ENCODE assay signal across 21 mouse cellular contexts in the genomic region with DNA sequence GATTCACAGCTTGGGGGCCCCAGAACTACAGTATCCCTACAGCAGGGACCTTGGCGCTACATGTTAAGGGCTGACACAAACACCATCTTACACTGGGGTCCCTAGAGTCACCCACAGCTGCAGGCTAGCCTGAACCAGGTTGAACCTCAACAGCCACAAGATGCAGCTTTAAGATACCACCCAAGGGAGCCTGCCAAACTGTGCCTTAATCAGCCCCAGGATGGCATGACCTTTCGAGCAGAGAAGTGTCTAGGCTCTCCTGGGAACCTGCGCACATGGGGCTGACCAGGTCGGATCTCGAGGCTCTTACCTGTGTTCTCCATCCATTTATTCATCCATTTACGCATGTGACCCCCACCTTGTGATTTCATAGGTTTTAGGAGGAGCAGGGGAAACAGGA. TPM values are rescaled to one million over a fixed set of nuclear protein-coding genes. Genes with fewer than 3 reads are reported as not detected.
"Had no signal": no experiment of that assay in that cellular context is flagged by ENCODE, and none has a peak within 500 bp of the region (broad histone marks: within the 10 kb centered on the region; RNA-seq: fewer than 3 reads in every experiment).

No protein-coding gene starts in this region.

- DNase-seq: liver, postnatal 0 days; lung, adult 2 months; lung, postnatal 14 days; lung, postnatal 36 days; right cerebral cortex, postnatal 14 days; thymus, adult 2 months; thymus, postnatal 25 days; thymus, postnatal 4 days had no signal

- H3K27ac ChIP-seq: lung, embryonic 15.5 days; macrophage; midbrain, embryonic 13.5 days; midbrain, embryonic 15.5 days; neural tube, embryonic 12.5 days; stomach, embryonic 15.5 days; stomach, postnatal 0 days had no signal

- H3K4me3 ChIP-seq: lung, embryonic 15.5 days; midbrain, embryonic 13.5 days; midbrain, embryonic 15.5 days; neural tube, embryonic 12.5 days; stomach, embryonic 15.5 days had no signal

- H3K9me3 ChIP-seq: lung, embryonic 15.5 days; midbrain, embryonic 13.5 days; midbrain, embryonic 15.5 days; neural tube, embryonic 12.5 days; stomach, embryonic 15.5 days had no signal

- H3K27me3 ChIP-seq: lung, embryonic 15.5 days; midbrain, embryonic 15.5 days; stomach, embryonic 15.5 days had no signal

- H3K4me2 ChIP-seq: lung, embryonic 15.5 days; midbrain, embryonic 11.5 days; midbrain, embryonic 13.5 days; midbrain, embryonic 15.5 days; neural tube, embryonic 12.5 days; stomach, embryonic 15.5 days had no signal

- H3K4me1 ChIP-seq: lung, embryonic 15.5 days; midbrain, embryonic 13.5 days; midbrain, embryonic 15.5 days; neural tube, embryonic 12.5 days; stomach, embryonic 15.5 days had no signal

- H3K9ac ChIP-seq: liver, postnatal 0 days; lung, embryonic 15.5 days; midbrain, embryonic 13.5 days; midbrain, embryonic 15.5 days; neural tube, embryonic 12.5 days; stomach, embryonic 15.5 days had no signal

- H3K36me3 ChIP-seq: midbrain, embryonic 13.5 days; midbrain, embryonic 15.5 days; neural tube, embryonic 12.5 days; stomach, embryonic 15.5 days had no signal

- ATAC-seq: liver, postnatal 0 days; lung, postnatal 0 days; midbrain, embryonic 13.5 days; midbrain, embryonic 15.5 days had no signal

RNA-seq across cellular contexts. Expression of a gene that starts 29.3 kb away (rescaled TPM):
- total RNA-seq: megakaryocyte, adult 5-6 weeks; monocyte, adult 5-6 weeks; neutrophil, adult 5-6 weeks had no signal
- polyA plus RNA-seq: liver, postnatal 0 days; macrophage; spleen, adult 2 months had no signal

RNA-seq across cellular contexts. Expression of a gene that starts 35.1 kb away (rescaled TPM):
- total RNA-seq: megakaryocyte, adult 5-6 weeks; monocyte, adult 5-6 weeks; neutrophil, adult 5-6 weeks had no signal
- polyA plus RNA-seq: macrophage had no signal
